Mouse (Mus musculus) neural tube, embryonic 15.5 days (tissue): ENCODE data around the gene B230307C23Rik. TPM values are rescaled to one million over a fixed set of nuclear protein-coding genes. Genes with fewer than 3 reads are reported as not detected.
"Not testable (repeated sequence)": the region's sequence is repeated elsewhere in the genome, so short reads cannot be mapped to it uniquely, and the experiment has no call there.

Source experiments
- ATAC-seq: fragments of 200-750 bp; cut with Nextera tagmentation; 2 replicates; pipeline ENCODE4 v1.8.0; 2017; ENCODE audit warnings: mild to moderate bottlenecking, moderate TSS enrichment, moderate library complexity; ENCODE audit not compliant: low FRiP score
- H3K27ac ChIP-seq: fragments of 300-500 bp; sonication (generic); replicated peaks from 2 replicates; pipeline ENCODE4 v1.5.1; 2015; ENCODE audit warnings: mild to moderate bottlenecking, inconsistent platforms
- H3K27me3 ChIP-seq: fragments of 300-500 bp; sonication (generic); replicated peaks from 2 replicates; pipeline ENCODE4 v1.6.1; 2015; ENCODE audit warnings: inconsistent platforms
- H3K36me3 ChIP-seq: fragments of 300-500 bp; sonication (generic); 2 replicates; pipeline ENCODE4 v1.6.1; 2015; ENCODE audit warnings: inconsistent platforms
- H3K4me1 ChIP-seq: fragments of 300-500 bp; sonication (generic); 2 replicates; pipeline ENCODE4 v1.6.1; 2015; ENCODE audit warnings: inconsistent platforms
- H3K4me2 ChIP-seq: fragments of 300-500 bp; sonication (generic); 2 replicates; pipeline ENCODE4 v1.6.1; 2015; ENCODE audit warnings: inconsistent platforms, mild to moderate bottlenecking, moderate library complexity
- H3K4me3 ChIP-seq: fragments of 300-500 bp; sonication (generic); replicated peaks from 2 replicates; pipeline ENCODE4 v1.5.1; 2015; ENCODE audit warnings: mild to moderate bottlenecking, inconsistent platforms
- H3K9ac ChIP-seq: fragments of 300-500 bp; sonication (generic); replicated peaks from 2 replicates; pipeline ENCODE4 v1.6.1; 2015; ENCODE audit warnings: mild to moderate bottlenecking, inconsistent platforms
- H3K9me3 ChIP-seq: fragments of 300-500 bp; sonication (generic); replicated peaks from 2 replicates; pipeline ENCODE4 v1.6.1; 2016; ENCODE audit warnings: inconsistent platforms
- WGBS: fragments of 180-500 bp; shearing (Covaris S2); methylation state at CpG from one replicate; pipeline ENCODE4 v1.1.7; 2015; ENCODE audit warnings: mixed read lengths; 5-methylcytosine and 5-hydroxymethylcytosine counted together
- polyA plus RNA-seq: library from polyadenylated mRNA; unstranded; fragments of >200 nt; fragmentation: Nextera tagmentation; extraction: Ambion mirVana; gene quantifications from 2 replicates; pipeline ENCODE4 v1.2.1, GENCODE M21; 2015

The B230307C23Rik gene
- polyA plus RNA-seq, 1 experiment from 2014 or later = 17.7 TPM

GRCm38 (mm10) chr16:98022657-98023345 lies 25.7 kb downstream of the B230307C23Rik start:
- Histone ChIP-seq H3K36me3 (peaks cover 15% of the 10 kb centered on the region), H3K27me3 (no peaks in the 10 kb centered on the region), H3K4me1 (no peaks in the 10 kb centered on the region), H3K27ac (no peak overlapping the region), H3K9ac (no peak overlapping the region), H3K4me3 (no peak overlapping the region), H3K9me3 (0 out of 2 replicates have a peak, but pooled peaks cover 6% of the 10 kb centered on the region), H3K4me2 (no peak overlapping the region)
- no peak for ATAC-seq
- 84% methylated on average over 2 of the region's 2 CpGs for WGBS

DNA sequence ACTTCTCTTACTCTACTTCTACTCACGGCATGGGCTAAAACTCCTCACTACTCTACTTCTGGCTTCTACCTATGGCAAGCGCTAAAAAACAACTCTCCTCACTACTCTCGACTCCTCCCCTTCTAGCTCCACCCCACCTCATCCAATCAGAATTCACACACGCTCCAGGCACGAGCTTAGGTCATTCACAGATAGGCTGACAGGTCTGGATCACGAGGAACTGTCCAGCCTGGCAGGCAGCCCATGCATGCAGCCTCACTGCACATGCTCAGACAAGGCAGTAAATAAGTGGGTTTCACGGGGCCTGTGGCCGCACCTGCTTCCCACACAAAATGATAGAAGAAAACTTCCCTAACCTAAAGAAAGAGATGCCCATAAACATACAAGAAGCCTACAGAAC lies 29.1 kb downstream of the B230307C23Rik start:
- ATAC-seq, H3K9me3 ChIP-seq, H3K4me3 ChIP-seq, H3K9ac ChIP-seq, H3K4me1 ChIP-seq, H3K4me2 ChIP-seq, H3K27ac ChIP-seq, H3K27me3 ChIP-seq: not testable (repeated sequence)
- 84% methylated on average over 8 of the region's 8 CpGs for WGBS
- H3K36me3 ChIP-seq = peaks cover 12% of the 10 kb centered on the region; the same call in 1 of the 2 replicates

DNA sequence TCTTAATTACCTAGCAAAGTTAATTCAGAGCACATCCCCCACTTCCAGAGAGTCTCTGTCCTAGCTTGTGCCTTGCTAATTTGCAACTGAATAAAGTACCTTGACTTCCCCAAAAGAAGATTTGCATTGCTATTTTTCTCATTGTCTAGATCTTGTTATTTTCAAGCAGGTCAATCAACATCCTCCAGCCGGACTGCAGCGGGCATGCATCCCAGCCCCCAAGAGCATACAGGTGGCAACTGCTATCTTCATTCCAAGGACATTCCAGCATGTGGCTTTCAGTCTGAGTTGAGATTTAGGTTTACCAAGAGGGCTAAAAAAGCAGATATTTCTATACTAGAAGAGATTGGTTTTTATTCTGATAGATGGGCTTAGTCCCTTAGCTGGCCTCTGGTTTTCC lies 37.9 kb downstream of the B230307C23Rik start:
- WGBS = 94% methylated on average over 2 of the region's 2 CpGs
- H3K9ac ChIP-seq, H3K9me3 ChIP-seq, H3K4me3 ChIP-seq, H3K27ac ChIP-seq, H3K4me1 ChIP-seq, H3K27me3 ChIP-seq, ATAC-seq, H3K4me2 ChIP-seq: not testable (repeated sequence)
- peaks cover 11% of the 10 kb centered on the region; the same call in 1 of the 2 replicates for H3K36me3 ChIP-seq

DNA sequence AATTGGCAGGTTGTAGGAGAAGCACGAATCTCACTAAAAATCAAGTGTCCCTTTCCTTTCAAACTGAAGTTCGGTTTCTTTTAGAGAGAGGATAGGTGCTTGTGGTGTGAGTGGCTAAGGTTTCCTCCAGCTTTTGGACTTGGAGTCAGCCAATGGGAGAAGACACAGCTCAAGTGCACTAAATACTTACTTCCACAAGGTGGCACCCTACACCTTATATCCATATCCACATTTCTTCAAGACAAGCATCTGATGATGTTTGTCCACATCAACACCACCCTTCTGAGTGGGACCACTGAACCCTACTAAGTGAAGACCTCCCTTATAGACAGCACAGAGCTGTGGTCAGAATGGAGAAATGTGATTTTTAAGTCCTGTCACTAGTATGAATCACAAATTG lies 44.6 kb downstream of the B230307C23Rik start:
- WGBS = 78% methylated on average over 2 of the region's 2 CpGs
- Histone ChIP-seq H3K9ac (no peak overlapping the region), H3K9me3 (0 out of 2 replicates have a peak, but pooled peaks cover 3% of the 10 kb centered on the region), H3K36me3 (no peaks in the 10 kb centered on the region), H3K4me2 (no peak overlapping the region), H3K4me3 (no peak overlapping the region), H3K4me1 (no peaks in the 10 kb centered on the region), H3K27ac (no peak overlapping the region), H3K27me3 (no peaks in the 10 kb centered on the region)
- no peak for ATAC-seq

GRCm38 (mm10) chr16:98079382-98079781 lies 82.3 kb downstream of the B230307C23Rik start:
- ATAC-seq, H3K9me3 ChIP-seq, H3K27me3 ChIP-seq, H3K9ac ChIP-seq, H3K4me2 ChIP-seq, H3K27ac ChIP-seq, H3K36me3 ChIP-seq, H3K4me3 ChIP-seq: not testable (repeated sequence)
- 91% methylated on average over 3 of the region's 3 CpGs for WGBS
- H3K4me1 ChIP-seq = peaks cover 16% of the 10 kb centered on the region

- 34% methylated on average over 1 of the region's 1 CpGs for WGBS
- H3K9me3 ChIP-seq, H3K36me3 ChIP-seq, H3K27me3 ChIP-seq, ATAC-seq, H3K27ac ChIP-seq: not testable (repeated sequence)
- Histone ChIP-seq H3K4me3 (peak overlapping the region; percentile 82), H3K4me2 (peak overlapping the region; percentile 92), H3K9ac (peak overlapping the region; percentile 54), H3K4me1 (peaks cover 16% of the 10 kb centered on the region)
Observed at GRCm38 (mm10) chr16:98081140-98081539, 84.0 kb downstream of the B230307C23Rik start.

Other genes starting within 250 kb of the B230307C23Rik start
- 0.27 and 3.4 TPM in 2 replicates for gene Ripk4, start 233.5 kb upstream of the B230307C23Rik start, polyA plus RNA-seq
- 9.4 and 10.1 TPM in 2 replicates for gene Prdm15, start 145.5 kb upstream of the B230307C23Rik start, polyA plus RNA-seq
- gene C2cd2, start 34.7 kb upstream of the B230307C23Rik start, polyA plus RNA-seq = 18.4 and 20.6 TPM in 2 replicates
- gene Zbtb21, start 34.7 kb upstream of the B230307C23Rik start, polyA plus RNA-seq = 11.8 and 12.3 TPM in 2 replicates
- 12.6 and 15.5 TPM in 2 replicates for gene A630089N07Rik, start 85.1 kb downstream of the B230307C23Rik start, polyA plus RNA-seq